Mouse (Mus musculus): ENCODE measurements around the gene Clasp2. TPM values are rescaled to one million over a fixed set of nuclear protein-coding genes. Genes with fewer than 3 reads are reported as not detected.
A peak's percentile ranks its signal among the peaks of the same experiment; 100 is the strongest.

Gene Clasp2
- polyA plus RNA-seq, 2 experiments: 18.7 to 21.4 TPM

DNA sequence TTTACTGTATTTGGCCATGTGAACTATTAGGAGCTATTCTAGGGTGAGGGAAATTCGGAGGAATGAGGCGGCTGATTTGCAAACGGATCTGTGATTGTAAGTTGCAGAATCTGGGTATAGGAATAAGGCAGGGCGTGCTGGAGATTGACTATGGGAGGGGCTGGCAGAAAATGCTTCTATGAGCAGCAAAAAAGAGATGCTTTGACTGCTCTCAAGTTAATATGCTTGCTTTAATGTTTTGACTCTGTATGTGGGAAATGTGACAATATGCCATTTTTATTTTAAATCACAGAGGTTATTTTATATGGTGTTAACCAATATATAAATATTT is 71.4 kb downstream of the Clasp2 start:
- no peaks in the 10 kb centered on the region for H3K9me3 ChIP-seq (ENCODE audit: control insufficient read depth, low read length)
- peak overlapping the region; percentile 18 for H3K4me3 ChIP-seq (replicated peaks; ENCODE audit: low read length)
- 0 out of 2 replicates have a peak, but pooled peaks cover 2% of the 10 kb centered on the region for H3K4me1 ChIP-seq (ENCODE audit: control insufficient read depth, insufficient read depth, low read length)
- ATAC-seq (ENCODE audit: low FRiP score, low read depth) (no peak), DNase-seq (ENCODE audit: low spot score) (no peak)
- no peak for TF ChIP-seq POLR2A (IDR thresholded peaks at IDR 0.05; ENCODE audit: borderline replicate concordance, extremely low read depth, insufficient read depth, insufficient read length)
- H3K27ac ChIP-seq (replicated peaks; ENCODE audit: low read depth, low read length): no peak overlapping the region
- H3K36me3 ChIP-seq (ENCODE audit: control insufficient read depth, insufficient read depth, low read length): peaks cover 3% of the 10 kb centered on the region; the same call in 1 of the 2 replicates
- no peaks in the 10 kb centered on the region for H3K27me3 ChIP-seq (ENCODE audit: control insufficient read depth, insufficient read depth, low read length)
- H3K4me2 ChIP-seq (replicated peaks; ENCODE audit: low read depth, low read length, severe bottlenecking): peak overlapping the region; percentile 44
- WGBS: 66% methylated on average over 4 of the region's 4 CpGs
- peak overlapping the region; percentile 25; the same call in 1 of the 2 replicates for H3K9ac ChIP-seq (ENCODE audit: low read depth, low read length, severe bottlenecking)

DNA sequence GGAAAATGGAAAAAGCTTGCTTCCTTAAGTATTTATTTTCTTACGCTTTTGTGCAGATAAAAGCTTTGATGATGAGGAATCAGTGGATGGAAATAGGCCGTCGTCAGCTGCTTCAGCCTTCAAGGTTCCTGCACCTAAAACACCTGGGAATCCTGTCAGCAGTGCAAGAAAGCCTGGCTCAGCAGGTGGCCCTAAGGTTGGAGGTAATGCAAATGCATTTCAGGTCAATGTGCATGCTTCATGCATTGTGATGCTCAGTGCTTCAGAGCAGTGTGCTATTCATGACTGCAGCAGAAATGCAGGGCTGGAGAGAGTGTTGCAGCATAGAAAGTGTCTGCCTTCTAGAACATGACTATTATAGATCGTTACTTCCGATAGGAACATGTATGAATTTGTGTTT is 71.8 kb downstream of the Clasp2 start:
- TF ChIP-seq POLR2A (IDR thresholded peaks at IDR 0.05; ENCODE audit: borderline replicate concordance, extremely low read depth, insufficient read depth, insufficient read length): no peak
- 87% methylated on average over 5 of the region's 5 CpGs for WGBS
- ATAC-seq (ENCODE audit: low FRiP score, low read depth): no peak
- H3K9me3 ChIP-seq (ENCODE audit: control insufficient read depth, low read length): no peaks in the 10 kb centered on the region
- H3K4me1 ChIP-seq (ENCODE audit: control insufficient read depth, insufficient read depth, low read length): 0 out of 2 replicates have a peak, but pooled peaks cover 2% of the 10 kb centered on the region
- no peak overlapping the region for H3K4me2 ChIP-seq (replicated peaks; ENCODE audit: low read depth, low read length, severe bottlenecking)
- no peak for DNase-seq (ENCODE audit: low spot score)
- no peak overlapping the region for H3K4me3 ChIP-seq (replicated peaks; ENCODE audit: low read length)
- no peak overlapping the region for H3K27ac ChIP-seq (replicated peaks; ENCODE audit: low read depth, low read length)
- H3K9ac ChIP-seq (ENCODE audit: low read depth, low read length, severe bottlenecking): no peak overlapping the region
- peaks cover 3% of the 10 kb centered on the region; the same call in 1 of the 2 replicates for H3K36me3 ChIP-seq (ENCODE audit: control insufficient read depth, insufficient read depth, low read length)
- no peaks in the 10 kb centered on the region for H3K27me3 ChIP-seq (ENCODE audit: control insufficient read depth, insufficient read depth, low read length)

GRCm38 (mm10) chr9:113815836-113816235 is 74.6 kb downstream of the Clasp2 start:
- no peak for TF ChIP-seq POLR2A (IDR thresholded peaks at IDR 0.05; ENCODE audit: borderline replicate concordance, extremely low read depth, insufficient read depth, insufficient read length)
- H3K27ac ChIP-seq (replicated peaks; ENCODE audit: low read depth, low read length): no peak overlapping the region
- DNase-seq (ENCODE audit: low spot score): no peak
- H3K27me3 ChIP-seq (ENCODE audit: control insufficient read depth, insufficient read depth, low read length): no peaks in the 10 kb centered on the region
- H3K4me2 ChIP-seq (replicated peaks; ENCODE audit: low read depth, low read length, severe bottlenecking): no peak overlapping the region
- H3K9me3 ChIP-seq (ENCODE audit: control insufficient read depth, low read length): no peaks in the 10 kb centered on the region
- 65% methylated on average over 2 of the region's 2 CpGs for WGBS
- no peak overlapping the region for H3K9ac ChIP-seq (ENCODE audit: low read depth, low read length, severe bottlenecking)
- no peak overlapping the region for H3K4me3 ChIP-seq (replicated peaks; ENCODE audit: low read length)
- peaks cover 3% of the 10 kb centered on the region; the same call in 1 of the 2 replicates for H3K36me3 ChIP-seq (ENCODE audit: control insufficient read depth, insufficient read depth, low read length)
- H3K4me1 ChIP-seq (ENCODE audit: control insufficient read depth, insufficient read depth, low read length): 0 out of 2 replicates have a peak, but pooled peaks cover 2% of the 10 kb centered on the region
- ATAC-seq (ENCODE audit: low FRiP score, low read depth): no peak

DNA sequence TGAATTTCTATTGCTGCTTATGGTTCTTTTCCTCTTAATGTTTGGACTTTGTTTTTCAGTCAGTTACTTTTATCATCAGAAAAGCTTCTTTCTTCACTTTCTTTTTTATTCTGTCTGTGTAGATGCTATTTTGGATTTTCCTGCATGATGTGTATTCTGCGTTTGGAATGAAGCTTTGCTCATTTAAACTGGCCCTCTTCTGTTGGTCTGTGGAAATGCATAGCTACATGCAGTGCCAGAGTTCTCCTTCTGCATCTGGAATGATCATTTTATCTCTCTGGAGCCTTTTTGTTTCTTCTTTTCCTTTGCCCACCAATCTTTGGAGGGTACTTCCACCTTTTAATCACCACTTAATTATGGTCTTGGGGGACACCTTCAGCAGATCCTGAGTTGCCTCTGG is 80.9 kb downstream of the Clasp2 start:
- Histone ChIP-seq H3K4me2 (replicated peaks; ENCODE audit: low read depth, low read length, severe bottlenecking) (no peak overlapping the region), H3K9me3 (ENCODE audit: control insufficient read depth, low read length) (no peaks in the 10 kb centered on the region), H3K4me3 (replicated peaks; ENCODE audit: low read length) (no peak overlapping the region), H3K4me1 (ENCODE audit: control insufficient read depth, insufficient read depth, low read length) (no peaks in the 10 kb centered on the region), H3K9ac (ENCODE audit: low read depth, low read length, severe bottlenecking) (no peak overlapping the region), H3K27me3 (ENCODE audit: control insufficient read depth, insufficient read depth, low read length) (no peaks in the 10 kb centered on the region), H3K27ac (replicated peaks; ENCODE audit: low read depth, low read length) (no peak overlapping the region), H3K36me3 (ENCODE audit: control insufficient read depth, insufficient read depth, low read length) (no peaks in the 10 kb centered on the region)
- no peak for TF ChIP-seq POLR2A (IDR thresholded peaks at IDR 0.05; ENCODE audit: borderline replicate concordance, extremely low read depth, insufficient read depth, insufficient read length)
- DNase-seq (ENCODE audit: low spot score) (no peak), ATAC-seq (ENCODE audit: low FRiP score, low read depth) (no peak)
- 70% methylated on average over 1 of the region's 1 CpGs for WGBS

GRCm38 (mm10) chr9:113828719-113829118 is 87.4 kb downstream of the Clasp2 start:
- no peak for DNase-seq (ENCODE audit: low spot score)
- no peak for TF ChIP-seq POLR2A (IDR thresholded peaks at IDR 0.05; ENCODE audit: borderline replicate concordance, extremely low read depth, insufficient read depth, insufficient read length)
- H3K27ac ChIP-seq (replicated peaks; ENCODE audit: low read depth, low read length): no peak overlapping the region

DNA sequence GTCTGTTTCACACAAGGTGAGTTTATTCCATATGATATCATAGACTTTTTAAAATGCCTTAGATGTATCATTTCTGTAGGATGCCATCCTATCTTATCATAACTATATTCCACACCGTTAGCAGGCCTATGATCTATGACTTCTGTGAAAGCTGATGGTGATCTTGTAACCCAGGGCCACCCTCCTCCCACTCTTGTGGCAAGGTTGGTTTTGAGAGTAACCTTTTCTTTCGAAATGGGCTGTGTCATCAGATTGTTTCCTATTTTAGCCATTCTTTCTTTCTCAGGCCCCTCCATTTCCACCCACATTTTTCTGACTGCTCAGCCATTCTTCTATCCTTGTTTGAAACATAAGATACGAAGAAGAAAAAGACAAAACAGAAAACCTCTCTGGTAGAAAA is 88.9 kb downstream of the Clasp2 start:
- Histone ChIP-seq H3K4me2 (replicated peaks; ENCODE audit: low read depth, low read length, severe bottlenecking) (no peak overlapping the region), H3K9me3 (ENCODE audit: control insufficient read depth, low read length) (no peaks in the 10 kb centered on the region), H3K4me1 (ENCODE audit: control insufficient read depth, insufficient read depth, low read length) (no peaks in the 10 kb centered on the region), H3K27ac (replicated peaks; ENCODE audit: low read depth, low read length) (no peak overlapping the region), H3K36me3 (ENCODE audit: control insufficient read depth, insufficient read depth, low read length) (no peaks in the 10 kb centered on the region), H3K9ac (ENCODE audit: low read depth, low read length, severe bottlenecking) (no peak overlapping the region), H3K27me3 (ENCODE audit: control insufficient read depth, insufficient read depth, low read length) (no peaks in the 10 kb centered on the region), H3K4me3 (replicated peaks; ENCODE audit: low read length) (no peak overlapping the region)
- WGBS: 90% methylated on average over 3 of the region's 3 CpGs
- no peak for ATAC-seq (ENCODE audit: low FRiP score, low read depth)
- TF ChIP-seq POLR2A (IDR thresholded peaks at IDR 0.05; ENCODE audit: borderline replicate concordance, extremely low read depth, insufficient read depth, insufficient read length): no peak
- DNase-seq (ENCODE audit: low spot score): no peak

More at GRCm38 (mm10) chr9:113828719-113829118, 87.4 kb downstream of the Clasp2 start:
- ATAC-seq (ENCODE audit: low FRiP score, low read depth): no peak
- H3K4me3 ChIP-seq (replicated peaks; ENCODE audit: low read length): no peak overlapping the region
- no peaks in the 10 kb centered on the region for H3K36me3 ChIP-seq (ENCODE audit: control insufficient read depth, insufficient read depth, low read length)
- no peaks in the 10 kb centered on the region for H3K4me1 ChIP-seq (ENCODE audit: control insufficient read depth, insufficient read depth, low read length)
- H3K9ac ChIP-seq (ENCODE audit: low read depth, low read length, severe bottlenecking): no peak overlapping the region
- WGBS: 93% methylated on average over 9 of the region's 9 CpGs
- H3K4me2 ChIP-seq (replicated peaks; ENCODE audit: low read depth, low read length, severe bottlenecking): no peak overlapping the region
- no peaks in the 10 kb centered on the region for H3K27me3 ChIP-seq (ENCODE audit: control insufficient read depth, insufficient read depth, low read length)
- H3K9me3 ChIP-seq (ENCODE audit: control insufficient read depth, low read length): no peaks in the 10 kb centered on the region

Measured in limb, embryonic 14.5 days (tissue).